Mouse (Mus musculus): Measurements from ENCODE around the gene Prkcsh. TPM values are rescaled to one million over a fixed set of nuclear protein-coding genes. Genes with fewer than 3 reads are reported as not detected.

The Prkcsh gene
- total RNA-seq, 1 experiment from 2014 or later = 37.1 TPM

DNA sequence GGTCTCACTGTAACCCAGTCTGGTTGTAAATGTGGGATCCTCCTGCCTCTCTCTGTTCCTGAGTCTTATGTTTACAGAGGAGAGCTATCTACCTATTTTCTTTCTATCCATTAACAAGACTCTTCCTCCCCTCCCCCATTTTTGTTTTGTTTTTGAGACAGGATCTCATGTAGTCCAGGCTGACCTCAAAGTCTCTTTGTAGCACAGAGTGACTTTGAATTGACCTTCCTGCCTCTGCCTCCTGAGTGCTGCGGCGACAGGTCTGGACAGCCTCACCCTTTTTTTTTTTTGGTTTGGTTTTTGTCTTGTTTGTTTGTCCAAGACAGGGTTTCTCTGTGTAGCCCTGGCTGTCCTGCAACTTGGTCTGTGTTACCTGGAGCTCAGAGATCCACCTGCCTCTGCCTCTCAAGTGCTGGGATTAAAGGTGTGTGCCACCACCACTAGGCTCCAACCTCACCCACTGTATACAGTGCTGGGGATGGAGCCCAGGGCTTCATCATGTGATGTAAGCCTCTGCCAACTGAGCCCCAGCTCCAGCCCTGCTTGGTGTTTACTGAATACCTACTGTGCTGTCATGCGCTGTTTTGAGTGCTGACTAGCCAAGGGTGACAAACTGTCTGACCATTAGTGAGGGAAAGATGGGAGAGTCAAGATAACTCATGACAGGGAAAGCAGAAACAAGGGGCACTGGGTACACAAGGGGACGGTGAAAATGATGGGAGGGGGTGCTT lies 24.0 kb upstream of the Prkcsh start:
- no peak for ATAC-seq (ENCODE audit: extremely low read depth, insufficient number of reproducible peaks, low FRiP score, poor library complexity, severe bottlenecking)

DNA sequence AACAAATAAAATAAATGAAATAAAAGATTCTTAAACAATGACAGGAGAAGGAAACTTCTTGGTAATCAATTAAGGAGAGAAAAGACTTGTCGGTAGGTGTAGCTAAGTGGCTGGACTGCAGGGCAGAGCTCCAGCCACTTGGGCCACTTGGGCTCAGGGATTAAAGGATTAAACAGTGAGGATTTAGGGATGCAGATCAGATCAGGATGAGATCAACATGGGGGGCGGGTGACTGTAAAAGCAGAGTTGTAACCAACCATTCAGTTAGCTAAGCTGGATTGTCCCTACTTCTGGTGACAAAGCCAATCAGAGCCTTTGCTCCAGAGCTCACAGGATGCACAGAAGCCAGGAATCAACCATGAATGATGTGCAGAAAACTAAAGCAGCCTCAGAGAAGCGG lies 18.7 kb upstream of the Prkcsh start:
- no peak for ATAC-seq (ENCODE audit: extremely low read depth, insufficient number of reproducible peaks, low FRiP score, poor library complexity, severe bottlenecking)

DNA sequence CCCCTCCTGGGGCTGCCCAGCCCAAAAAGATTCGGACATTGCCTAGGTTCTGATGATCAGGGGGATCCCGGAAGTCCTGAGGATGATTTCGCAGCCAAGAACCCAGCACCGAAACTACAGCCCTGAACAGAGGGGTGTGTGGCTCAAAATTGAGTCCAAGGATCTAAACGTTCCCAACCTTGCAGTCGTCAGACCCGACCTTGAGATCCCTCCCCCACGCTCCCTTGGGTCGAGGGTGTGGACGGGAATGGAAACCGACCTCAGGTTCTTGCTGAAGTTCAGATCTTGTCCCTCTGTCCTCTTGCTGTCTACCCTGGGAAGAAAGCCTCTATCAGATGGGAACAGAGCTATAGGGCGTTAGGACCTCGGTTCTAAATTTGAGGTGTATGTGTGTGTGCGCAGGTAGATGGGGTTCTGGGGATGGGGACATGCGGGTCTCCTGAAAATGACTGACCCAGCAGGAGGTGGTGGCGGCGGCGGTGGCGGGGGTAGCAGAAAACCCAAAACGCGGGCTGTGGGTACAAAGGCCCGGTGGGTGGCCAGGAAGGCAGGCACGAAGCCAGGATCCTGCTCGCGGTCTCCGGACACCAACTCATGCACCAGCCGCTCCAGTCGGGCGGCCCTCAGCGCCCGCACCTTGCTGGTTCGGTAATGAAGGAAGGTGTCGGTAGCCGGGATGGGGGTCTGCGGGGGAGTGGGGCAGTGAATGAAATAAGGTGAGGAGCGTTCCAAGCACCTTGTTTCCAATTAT lies 14.8 kb upstream of the Prkcsh start:
- ATAC-seq (ENCODE audit: extremely low read depth, insufficient number of reproducible peaks, low FRiP score, poor library complexity, severe bottlenecking) = no peak

DNA sequence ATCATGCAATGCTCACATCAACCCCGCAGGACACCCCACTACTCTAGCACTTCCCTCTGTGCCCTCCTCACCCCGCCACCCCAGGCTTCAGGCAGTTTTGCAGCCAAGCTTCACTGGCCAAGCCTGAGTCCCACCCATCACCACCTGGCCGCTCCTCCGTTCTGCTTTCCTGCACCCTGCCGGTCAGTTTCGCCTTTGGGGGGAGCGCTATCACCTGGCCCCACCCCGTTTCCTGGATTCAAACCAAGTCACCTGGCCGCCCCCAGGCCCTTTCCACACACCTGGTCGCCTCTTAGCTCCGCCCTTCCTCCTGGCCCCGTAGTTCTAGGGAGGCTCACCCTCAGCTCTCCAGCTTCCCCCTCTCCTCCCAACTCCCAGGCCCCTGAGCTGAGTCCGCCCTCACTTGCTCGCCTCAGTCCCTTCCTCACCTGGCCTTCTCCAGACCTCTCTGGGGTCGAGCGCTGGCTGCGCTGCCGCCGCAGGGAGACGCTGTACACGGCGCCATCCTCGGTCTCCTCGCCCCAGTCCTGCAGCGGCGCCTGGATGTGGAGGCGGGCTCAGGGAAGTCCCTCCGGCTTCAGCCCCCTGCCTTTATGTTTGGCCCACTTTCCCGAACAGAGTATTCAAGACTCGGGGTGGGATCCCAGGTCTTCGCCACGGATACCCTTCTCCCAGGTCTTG lies 14.0 kb upstream of the Prkcsh start:
- peak; percentile 21; the same call in 1 of the 2 replicates for ATAC-seq (ENCODE audit: extremely low read depth, insufficient number of reproducible peaks, low FRiP score, poor library complexity, severe bottlenecking)

DNA sequence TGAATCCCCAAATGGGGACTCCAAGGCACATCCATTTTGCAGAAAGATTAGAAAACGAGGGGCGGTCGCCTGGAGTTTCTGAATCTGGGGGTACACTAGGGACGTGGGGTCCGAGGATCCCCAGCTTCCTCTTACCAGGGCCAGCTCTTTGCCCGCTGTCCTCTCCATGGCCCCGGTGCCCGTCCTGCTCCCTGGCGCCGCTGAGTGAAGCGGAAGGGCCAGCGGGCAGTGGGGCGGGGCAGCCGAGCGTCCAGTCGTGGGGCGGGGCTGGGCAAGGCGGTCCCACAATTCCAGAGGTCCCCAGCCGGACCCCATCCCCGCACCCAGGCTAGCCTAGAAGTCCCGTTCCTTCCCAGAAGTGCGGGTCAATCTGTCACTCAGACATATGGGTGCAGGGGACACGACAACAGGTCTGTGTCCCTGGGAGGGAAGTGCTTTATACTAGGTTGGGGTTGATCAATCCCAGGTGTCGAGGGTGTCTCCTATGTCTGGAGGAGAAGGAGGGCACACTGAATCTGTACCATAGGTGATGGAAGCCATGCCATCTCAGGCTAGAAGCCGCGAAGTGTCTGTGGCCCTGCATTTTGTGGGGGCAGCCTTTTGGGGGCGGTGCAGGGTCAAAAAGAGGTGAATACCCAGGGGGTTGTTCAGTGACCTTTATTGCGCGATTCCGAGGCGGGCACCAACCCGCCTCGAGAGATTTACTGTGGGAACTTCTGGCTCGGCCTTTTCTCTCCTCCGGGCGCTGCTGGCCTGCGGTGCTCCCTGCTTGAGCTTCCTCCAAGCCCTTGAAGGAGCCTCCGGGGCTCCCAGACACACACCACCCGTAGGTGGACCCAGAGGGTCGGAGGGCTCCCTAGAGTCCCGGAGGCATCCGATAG lies 13.1 kb upstream of the Prkcsh start, which contains the start of gene Rgl3:
Gene Rgl3, minus strand, starts transcription at position 217 of the 881 bp plus-strand sequence.
- no peak for ATAC-seq (ENCODE audit: extremely low read depth, insufficient number of reproducible peaks, low FRiP score, poor library complexity, severe bottlenecking)

DNA sequence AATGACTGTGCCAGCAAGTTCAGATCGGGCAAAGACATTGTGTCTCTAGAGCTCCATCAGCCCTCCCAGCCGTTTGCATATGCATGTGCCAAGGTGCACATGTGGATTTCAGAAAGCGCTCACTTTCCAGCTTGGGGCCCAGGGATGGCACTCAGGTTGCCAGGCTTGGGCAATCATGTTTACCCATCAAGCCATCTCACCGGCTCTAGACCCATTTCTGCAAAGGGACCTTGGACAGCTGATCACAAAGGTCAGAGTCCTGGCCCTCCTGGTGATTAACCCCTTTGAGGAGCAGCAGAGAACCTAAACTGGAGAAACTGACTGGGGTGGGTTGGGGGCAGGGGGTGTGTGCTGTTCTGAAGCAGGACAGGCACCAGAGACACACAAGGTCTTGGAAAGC lies 10.4 kb upstream of the Prkcsh start:
- no peak for ATAC-seq (ENCODE audit: extremely low read depth, insufficient number of reproducible peaks, low FRiP score, poor library complexity, severe bottlenecking)

DNA sequence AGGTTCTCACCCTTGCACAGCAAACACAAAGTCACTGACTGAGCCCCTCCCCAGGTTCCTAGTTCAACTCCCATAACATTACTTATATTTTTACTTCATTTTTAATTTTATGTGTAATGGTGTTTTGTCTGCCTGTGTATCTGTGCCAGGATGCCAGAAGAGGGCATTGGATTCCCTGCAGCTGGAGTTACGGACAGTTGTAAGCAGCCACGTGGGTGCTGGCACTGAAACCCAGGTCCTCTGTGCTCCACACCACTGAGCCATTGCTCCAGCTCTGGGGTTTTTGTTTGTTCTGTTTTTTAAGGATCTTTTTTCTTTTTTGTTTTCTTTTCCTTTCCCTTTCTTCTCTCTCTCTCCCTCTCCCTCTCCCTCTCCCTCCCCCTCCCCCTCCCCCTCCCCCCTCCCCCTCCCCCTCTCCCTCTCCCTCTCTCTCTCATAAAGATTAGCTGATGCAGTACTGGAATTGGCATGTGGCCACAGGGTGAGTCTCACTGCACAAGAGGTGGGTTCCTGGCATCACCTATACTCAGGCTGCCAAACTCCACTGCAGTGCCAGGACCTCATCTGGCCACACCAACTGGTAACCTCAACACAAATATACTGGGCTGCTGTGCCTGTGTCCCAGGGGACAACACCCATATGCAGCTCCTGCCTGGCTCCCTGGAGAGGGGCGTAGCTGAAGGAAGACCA lies 6.3 kb upstream of the Prkcsh start:
- ATAC-seq (ENCODE audit: extremely low read depth, insufficient number of reproducible peaks, low FRiP score, poor library complexity, severe bottlenecking) = no peak

DNA sequence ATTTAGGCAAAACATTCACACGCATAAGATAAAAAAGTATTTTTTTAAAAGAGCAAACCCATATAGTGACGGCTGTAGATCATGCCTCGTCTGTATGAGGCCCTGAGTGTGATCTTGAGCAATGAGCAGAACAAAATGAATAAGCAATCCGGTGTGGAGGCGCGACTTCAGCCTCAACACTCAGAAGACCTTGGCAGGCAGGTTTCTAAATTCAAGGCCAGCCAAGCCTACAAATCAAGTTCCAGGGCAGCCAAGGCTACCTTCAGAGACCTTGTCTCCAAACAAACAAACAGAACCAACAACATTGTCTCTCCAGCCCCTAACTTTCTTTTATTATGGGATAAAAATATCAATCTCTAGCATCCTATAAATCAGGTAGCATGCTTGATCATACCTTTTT lies 2.3 kb upstream of the Prkcsh start:
- no peak for ATAC-seq (ENCODE audit: extremely low read depth, insufficient number of reproducible peaks, low FRiP score, poor library complexity, severe bottlenecking)

DNA sequence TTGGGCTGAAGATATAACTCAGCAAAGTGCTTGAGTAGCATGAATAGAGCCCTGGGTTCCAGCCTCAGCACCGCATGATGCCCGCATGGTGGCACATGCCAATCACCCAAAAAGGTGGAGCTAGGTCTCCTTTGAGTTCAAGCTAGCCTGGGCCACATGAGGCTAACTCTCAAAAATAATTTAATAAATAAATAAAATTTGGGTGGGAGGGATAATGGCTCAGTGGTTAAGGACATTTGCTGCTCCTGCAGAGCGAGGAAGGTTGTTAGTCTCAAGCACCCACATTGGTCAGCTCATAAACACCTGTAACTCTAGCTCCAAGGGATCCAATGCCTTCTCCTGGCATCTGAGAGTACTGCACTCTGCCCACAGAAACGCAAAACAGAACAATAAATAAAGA lies 973 bp upstream of the Prkcsh start:
- no peak for ATAC-seq (ENCODE audit: extremely low read depth, insufficient number of reproducible peaks, low FRiP score, poor library complexity, severe bottlenecking)

DNA sequence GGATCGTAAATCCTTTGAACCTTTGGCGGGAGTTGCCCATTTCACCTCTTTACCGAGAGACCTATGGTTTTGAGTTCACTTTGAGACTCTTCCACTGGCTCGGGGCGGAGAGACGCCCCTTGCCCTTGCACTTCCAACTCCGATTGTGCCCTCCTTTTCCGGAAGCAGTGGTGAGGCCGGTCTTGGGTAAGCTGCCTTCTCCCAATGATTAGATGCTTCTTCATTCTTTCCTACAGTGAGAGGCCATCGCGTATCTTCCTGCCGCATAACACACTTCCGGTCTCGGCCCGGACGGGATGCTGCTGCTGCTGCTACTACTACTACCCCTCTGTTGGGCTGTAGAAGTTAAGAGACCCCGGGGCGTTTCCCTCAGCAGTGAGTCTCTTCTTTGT lies 553 bp downstream of the Prkcsh start:
- no peak for ATAC-seq (ENCODE audit: extremely low read depth, insufficient number of reproducible peaks, low FRiP score, poor library complexity, severe bottlenecking)

DNA sequence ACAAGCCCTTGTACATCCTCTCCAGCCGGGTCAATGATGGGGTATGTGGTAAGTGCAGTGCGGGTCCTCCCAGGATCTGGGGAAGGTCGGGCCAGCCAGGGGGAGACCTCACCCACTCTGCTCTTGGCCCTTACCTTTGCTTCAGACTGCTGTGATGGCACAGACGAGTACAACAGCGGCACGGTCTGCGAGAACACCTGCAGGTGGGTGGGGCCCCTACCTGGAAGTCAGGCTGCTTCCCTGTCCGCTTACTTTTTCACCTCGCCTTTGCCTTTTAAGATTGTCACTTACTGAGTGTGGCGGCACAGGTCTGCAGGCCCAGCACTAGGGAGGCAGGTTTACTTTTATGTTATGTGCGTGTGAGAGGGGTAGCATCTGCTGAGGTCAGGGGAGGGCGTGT lies 1.9 kb downstream of the Prkcsh start:
- ATAC-seq (ENCODE audit: extremely low read depth, insufficient number of reproducible peaks, low FRiP score, poor library complexity, severe bottlenecking) = no peak

DNA sequence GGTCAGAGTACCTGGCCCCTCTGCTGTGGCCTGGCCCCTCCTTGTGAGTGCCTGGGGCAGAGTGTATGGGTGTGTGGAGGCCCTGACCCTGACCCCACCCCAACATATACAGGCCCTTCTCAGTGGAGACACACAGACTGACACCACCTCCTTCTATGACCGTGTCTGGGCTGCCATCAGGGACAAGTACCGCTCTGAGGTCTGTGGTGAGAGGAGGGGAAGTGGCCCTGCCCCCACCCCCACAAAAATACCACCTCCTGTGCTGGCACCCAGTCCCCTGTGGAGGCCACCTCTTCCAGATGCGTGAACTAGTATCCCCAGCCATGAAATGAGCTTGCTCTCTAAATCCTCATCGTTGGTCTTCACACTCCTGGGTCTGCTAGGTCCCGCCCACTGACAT lies 8.4 kb downstream of the Prkcsh start:
- no peak for ATAC-seq (ENCODE audit: extremely low read depth, insufficient number of reproducible peaks, low FRiP score, poor library complexity, severe bottlenecking)

DNA sequence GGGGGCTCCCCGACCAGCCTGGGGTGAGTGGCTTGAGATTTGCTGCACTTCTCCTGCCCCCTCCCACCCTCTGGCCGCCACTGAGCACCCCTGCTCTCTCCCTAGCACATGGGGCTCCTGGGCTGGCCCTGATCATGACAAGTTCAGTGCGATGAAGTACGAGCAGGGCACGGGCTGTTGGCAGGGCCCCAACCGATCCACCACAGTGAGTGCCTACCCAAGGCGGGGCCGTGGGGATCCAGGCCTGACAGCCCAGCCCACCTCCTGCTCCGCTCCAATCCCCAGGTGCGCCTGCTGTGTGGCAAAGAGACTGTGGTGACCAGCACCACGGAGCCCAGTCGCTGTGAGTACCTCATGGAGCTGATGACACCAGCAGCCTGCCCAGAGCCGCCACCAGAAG lies 10.1 kb downstream of the Prkcsh start:
- ATAC-seq (ENCODE audit: extremely low read depth, insufficient number of reproducible peaks, low FRiP score, poor library complexity, severe bottlenecking) = no peak

DNA sequence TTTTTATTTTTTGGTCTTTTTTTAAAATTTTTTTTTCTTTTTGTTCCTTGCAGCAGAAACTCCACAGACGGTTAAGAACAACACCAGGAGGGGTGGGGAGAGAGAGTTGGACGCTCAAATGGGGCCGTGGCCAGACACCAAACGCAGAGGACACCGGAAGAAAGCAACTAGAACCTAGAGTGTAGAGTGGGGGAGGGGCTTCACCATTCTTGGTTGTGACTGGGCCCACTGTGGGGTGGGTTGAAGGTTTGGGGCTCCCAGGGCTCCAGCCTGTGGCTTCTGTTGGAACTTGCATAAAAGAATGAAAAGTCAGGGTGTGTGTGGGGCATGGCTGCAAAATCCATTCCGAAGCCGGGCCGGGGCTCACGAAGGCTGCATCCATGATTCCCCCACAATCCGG lies 13.6 kb downstream of the Prkcsh start:
- ATAC-seq (ENCODE audit: extremely low read depth, insufficient number of reproducible peaks, low FRiP score, poor library complexity, severe bottlenecking) = no peak

DNA sequence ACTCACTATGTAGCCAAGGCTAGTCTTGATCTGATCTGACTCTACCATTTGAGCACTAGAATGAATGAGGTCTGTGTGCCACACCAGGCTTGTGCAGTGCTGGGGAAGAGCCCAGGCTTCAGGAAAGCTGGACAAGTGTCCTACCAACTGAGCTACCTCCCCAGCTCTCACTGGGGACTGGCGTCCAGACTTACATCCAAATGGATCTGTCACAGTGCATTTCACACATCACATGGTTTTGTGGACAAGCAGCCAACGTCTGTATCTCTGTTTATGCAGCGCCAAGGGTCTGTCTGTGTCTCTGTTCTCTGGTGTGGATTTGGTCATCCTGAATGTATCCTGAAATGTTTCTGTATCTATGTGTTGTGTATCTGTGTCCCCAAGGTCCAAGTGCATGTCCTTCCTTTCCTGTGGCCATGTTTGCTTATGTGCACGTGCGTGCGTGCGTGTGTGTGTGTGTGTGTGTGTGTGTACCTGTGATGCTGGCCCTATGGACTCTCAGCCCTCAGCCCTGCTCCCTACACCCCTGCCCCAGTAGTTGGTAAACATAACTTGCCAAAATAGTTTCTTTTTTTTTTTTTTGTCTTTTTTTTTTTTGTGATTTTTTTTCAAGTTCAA lies 14.7 kb downstream of the Prkcsh start:
- ATAC-seq (ENCODE audit: extremely low read depth, insufficient number of reproducible peaks, low FRiP score, poor library complexity, severe bottlenecking) = no peak

DNA sequence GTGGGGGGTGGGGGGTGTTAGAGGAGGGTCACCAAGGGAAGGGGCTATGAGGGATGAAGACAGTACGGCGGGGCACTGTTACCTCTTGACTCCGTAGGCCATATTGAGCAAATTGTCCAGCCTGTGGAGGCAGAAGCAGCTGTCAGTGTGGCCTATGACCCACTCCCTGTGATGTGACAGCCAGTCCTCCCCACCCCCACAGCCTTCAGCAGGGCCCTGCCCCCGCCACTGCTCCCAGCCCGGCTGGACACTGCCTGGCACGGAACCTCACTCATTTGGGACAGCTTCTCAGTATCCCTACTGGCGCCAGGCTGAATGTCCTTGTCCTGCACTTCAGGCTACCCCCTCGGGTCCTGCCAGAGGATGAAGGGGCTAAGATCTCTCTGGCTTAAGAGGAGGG lies 22.0 kb downstream of the Prkcsh start:
- no peak for ATAC-seq (ENCODE audit: extremely low read depth, insufficient number of reproducible peaks, low FRiP score, poor library complexity, severe bottlenecking)

DNA sequence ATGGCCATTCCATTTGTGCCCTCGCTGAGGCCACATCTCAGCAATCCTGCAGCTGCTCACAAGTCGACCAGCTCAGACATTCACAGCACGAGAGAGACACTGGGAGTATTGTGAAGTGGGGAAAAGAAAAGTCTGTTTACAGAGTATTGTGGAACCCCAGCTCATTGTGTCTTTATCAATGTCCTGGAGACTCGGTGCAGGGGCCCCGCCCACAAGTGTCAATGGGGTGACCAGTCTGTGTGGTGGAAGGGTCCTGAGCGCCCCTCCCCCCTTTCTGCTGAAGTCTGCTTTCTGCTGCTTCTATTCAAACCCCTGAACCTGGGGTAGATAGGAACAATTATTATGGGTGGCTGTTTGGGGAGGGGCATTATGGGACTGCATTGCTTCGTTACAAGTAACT lies 25.9 kb downstream of the Prkcsh start:
- no peak for ATAC-seq (ENCODE audit: extremely low read depth, insufficient number of reproducible peaks, low FRiP score, poor library complexity, severe bottlenecking)

DNA sequence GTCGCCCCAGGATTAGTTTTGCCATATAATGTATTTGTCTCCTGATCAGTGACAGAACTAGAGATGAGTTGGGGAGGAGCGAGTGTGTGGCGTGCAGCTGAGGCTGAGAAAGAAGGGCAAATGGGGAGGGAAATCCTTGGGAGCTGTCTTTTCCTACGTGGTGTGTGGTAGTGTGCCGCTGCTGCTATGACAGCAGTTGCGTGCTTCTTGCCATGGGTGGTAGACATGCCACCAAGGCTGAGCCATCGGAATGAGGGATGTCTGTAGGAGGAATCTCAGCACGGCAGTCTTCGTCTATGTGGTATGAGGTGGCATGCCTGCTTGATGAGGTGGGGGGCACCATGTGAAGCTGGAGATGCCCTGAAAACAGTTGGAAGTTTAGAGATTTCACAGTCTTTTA lies 27.8 kb downstream of the Prkcsh start:
- no peak for ATAC-seq (ENCODE audit: extremely low read depth, insufficient number of reproducible peaks, low FRiP score, poor library complexity, severe bottlenecking)

All from neutrophil, adult 5-6 weeks (primary cell).